Mouse (Mus musculus) G1E (cell line): ENCODE data around the gene Dyrk1a.

ENCODE experiments used
- CTCF ChIP-seq: IDR thresholded peaks from 2 replicates; pipeline ENCODE4 v1.5.1; 2012; ENCODE audit warnings: low read depth, low read length, inconsistent platforms, mixed read lengths
- POLR2AphosphoS5 ChIP-seq: IDR thresholded peaks from 2 replicates; pipeline ENCODE4 v1.6.1; 2012; ENCODE audit warnings: low read depth, low read length, inconsistent platforms; ENCODE audit not compliant: insufficient replicate concordance
- TAL1 ChIP-seq: conservative IDR thresholded peaks from 2 replicates; pipeline ENCODE4 v1.6.1; 2012; ENCODE audit warnings: low read depth, low read length, inconsistent platforms, mixed read lengths

GRCm38 (mm10) chr16:94590214-94590613 is 20.4 kb downstream of the Dyrk1a start:
- TF ChIP-seq CTCF = no peak
- TF ChIP-seq TAL1 = no peak
- no peak for TF ChIP-seq POLR2AphosphoS5
